Mouse (Mus musculus): ENCODE results near the gene Caln1.
"Not testable (repeated sequence)": the region's sequence is repeated elsewhere in the genome, so short reads cannot be mapped to it uniquely, and the experiment has no call there.

Gene Caln1

DNA sequence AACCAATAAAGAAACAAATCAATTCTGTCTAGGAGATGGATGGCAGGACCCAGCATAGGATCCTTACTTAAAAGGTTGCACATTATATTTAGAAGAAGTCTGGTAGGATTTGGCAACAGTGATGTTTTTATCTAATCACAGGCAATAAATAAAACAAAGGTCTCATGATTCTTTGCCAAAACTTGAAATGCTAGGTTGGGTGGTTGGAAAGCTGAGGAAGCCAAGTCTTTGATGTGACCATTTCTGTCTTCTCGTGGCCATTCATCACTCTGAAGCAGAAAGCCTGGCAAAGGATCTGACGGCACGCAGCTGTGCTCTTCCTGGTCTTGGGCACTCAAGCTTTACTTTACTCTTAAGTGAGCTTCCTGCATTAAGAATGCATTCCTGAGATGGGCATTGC lies 193.9 kb downstream of the Caln1 start:
- no peak for DNase-seq

DNA sequence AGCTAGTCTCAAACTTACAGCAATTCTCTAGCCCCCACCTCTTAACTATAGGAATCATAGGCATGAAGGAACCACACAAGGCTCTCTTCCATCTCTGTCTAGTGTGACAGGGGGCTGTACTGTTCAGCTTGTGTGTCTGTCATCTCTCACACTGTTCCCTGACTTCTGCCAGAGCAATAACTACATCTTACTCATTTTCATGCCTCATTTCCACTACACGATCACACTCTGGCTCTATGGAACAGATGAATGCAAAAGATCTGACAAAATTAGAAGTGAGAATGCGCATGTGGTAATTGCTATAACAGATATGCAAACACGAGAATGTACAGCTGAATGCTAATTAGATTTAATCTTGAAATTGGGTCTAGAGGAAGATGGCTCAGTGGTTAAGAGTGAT lies 196.7 kb downstream of the Caln1 start:
- DNase-seq = no peak

DNA sequence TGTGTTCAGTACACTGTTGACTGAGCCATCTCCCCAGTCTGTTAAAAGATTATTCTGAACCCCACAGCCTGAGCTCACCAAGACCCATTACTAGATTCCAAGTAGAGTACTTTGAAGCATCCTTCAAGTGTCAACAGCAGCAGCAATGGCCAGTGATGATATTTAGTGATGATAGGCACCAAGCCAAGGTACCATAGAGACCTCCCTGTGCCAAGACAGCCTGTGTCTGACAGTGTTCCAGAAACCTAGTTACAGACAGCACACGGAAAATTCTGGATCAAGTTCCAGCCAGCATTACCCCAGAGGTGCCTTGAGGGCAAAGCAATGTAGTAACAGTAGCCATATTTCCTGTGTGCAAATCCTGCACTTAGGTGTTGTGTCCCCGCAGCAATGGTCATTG lies 208.3 kb downstream of the Caln1 start:
- no peak for DNase-seq

DNA sequence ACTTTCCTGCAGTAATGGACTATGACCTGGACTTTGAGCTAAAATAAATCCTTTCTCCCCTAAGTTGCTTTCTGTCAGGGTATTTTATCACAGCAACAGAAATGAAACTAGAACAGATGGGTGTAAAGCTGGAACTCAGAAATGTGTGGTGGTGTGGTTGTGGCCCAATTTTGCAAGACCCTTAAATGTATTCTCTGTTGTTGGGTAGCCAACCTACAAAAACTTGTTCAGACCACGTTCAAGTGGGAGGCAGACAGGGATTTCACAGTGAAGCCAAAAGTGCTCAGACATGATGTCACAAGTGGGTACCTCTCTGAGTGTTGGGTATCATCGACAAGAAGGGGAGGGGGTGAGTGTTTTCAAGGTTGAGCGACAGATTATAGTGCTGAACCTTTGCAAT lies 214.8 kb downstream of the Caln1 start:
- DNase-seq = no peak

DNA sequence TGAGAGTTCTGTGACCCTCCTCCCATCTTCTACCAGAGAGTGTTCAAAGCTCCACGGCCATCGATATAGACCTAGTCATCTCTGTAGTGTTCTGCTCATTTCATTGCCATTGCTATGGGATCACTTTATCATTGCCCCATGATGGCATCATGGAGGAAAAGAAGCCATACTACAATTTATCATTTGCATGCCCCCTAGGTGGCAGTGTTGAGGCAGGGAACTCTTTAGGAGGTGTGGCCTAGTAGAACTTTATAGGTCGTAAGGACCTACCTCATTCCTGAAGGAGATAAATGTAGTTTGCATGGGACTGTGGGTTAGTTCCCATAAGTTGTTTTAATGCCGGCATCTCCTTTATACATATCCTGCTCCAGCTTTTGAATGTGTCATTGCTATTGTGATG lies 217.0 kb downstream of the Caln1 start:
- DNase-seq = no peak

DNA sequence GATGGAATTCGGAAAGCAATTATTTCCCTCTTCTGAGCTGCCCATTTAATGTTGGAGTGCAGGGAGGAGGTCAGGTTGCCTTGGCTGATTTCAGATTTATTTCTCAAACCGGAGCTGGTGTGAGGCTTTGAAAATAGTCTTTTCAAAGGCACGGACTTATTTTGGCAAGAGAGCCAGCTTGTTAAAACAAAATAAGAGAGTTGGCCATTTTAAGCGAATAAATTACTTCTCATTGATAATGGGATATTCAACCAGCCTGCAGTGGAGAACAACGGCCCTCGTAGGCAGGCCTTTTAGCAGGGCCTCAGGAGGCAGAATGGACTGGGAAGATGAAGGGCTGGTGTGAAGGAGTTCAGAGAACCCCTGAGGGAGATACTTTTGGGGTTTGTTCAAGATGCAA lies 227.3 kb downstream of the Caln1 start:
- DNase-seq = no peak

DNA sequence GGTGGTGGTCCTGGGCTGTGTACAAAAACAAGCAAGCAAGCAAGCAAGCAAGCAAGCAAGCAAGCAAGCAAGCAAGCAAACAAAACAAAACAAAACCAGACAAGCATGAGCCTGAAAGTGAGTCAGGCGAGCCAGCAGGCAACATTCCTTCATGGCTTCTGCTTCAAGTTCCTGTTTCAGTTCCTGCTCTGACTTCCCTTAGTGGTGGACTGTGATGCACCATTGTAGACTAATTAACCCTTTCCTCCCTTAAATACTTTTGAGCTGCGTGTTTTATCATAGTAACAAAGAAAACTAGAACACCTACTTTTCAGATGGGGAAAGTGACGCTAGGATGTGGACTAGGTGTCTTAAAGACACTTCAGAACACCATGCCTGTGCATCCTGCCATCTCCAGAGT lies 244.4 kb downstream of the Caln1 start:
- DNase-seq = no peak

DNA sequence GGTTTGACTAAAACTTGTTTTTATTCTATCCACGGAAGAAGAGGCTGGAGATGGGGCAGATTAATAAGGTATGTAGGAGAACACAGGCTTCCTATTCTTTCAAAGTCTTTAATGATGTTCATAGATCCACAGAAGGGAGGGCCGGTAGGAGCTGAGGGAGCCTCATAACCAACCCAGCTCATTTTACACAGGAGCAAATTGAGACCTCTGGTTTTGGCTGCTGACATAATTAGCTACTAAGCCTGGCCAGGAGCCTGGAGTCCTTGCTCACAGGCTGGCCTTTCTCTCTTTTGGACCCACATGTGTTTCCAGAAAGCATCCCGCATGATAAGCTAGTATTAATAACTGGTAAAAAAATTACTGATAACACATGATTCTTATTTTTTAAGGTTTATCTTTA lies 245.0 kb downstream of the Caln1 start:
- no peak for DNase-seq

DNA sequence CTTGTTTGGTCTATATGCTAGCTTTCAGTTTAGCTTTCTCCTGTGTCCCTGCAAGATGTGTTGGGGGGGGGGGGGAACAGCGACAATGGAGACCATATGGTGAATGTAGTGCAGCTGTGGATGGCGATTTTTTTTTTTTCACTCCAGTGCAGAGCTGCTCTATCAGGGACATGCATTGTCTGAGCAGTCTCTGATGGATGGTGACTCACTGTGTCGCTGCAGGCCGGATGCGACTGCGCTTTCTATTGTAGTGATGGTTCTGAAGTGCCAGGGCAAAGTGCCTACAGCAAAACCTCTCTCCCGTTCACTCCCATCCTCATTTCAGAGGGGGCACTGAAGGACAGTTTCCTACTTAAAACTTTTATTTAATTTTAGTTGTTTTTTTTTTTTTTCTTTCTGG lies 250.8 kb downstream of the Caln1 start:
- no peak for DNase-seq

DNA sequence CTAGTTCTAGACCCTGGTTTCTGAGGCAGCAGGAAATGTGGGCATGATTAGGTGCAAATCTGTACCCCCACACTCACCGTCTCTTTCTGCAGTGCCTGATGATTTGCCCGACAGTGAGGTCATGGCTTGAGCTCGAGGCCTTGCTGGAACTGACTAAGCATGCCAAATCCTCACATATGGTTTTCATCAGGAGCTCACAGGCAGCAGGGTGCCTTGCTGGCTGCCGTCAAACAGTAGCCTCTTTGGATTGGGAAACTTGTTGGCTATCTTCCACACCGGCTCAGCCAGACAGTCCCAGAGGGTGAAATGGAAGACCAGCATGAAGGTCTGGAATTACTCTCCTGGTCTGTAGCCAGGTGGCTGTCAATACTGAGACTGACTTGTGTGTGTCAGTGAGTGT lies 254.0 kb downstream of the Caln1 start:
- no peak for DNase-seq

DNA sequence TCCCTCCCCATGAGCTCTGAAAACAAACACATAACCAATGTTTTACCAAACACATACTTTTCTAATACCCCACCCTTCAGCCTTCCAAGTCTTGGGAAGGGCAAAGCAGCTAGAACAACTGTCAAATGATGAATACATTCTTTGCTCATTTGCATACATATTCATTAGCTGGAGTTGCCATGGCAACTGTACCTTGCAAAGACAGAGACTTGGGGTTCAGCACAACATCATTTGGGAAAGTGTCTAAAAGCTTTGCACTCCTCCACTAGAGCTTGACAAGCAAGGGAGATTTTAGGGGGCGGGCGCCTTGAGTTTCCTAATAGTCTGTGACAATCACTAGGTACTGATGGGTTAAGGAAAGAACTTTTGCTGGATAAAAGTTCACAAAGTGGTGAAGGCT lies 258.5 kb downstream of the Caln1 start:
- DNase-seq = no peak

DNA sequence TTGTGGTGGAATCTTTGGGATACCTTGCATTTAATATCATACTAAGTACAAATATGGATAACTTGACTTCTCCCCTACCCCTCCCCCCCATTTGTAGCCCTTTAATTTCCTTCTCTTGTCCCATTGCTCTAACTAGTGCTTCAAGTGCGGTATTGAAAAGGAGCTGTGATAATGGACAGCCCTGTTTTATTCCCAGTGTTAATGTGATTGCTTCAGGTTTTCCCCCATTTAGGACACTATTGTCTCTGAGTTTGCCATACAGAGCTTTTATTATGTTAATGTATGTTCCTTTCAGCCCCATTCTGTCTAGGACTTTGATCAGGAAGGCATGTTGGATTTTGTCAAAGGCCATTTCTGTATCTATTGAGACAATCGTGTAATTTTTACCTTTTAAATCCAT lies 266.1 kb downstream of the Caln1 start:
- no peak for DNase-seq

DNA sequence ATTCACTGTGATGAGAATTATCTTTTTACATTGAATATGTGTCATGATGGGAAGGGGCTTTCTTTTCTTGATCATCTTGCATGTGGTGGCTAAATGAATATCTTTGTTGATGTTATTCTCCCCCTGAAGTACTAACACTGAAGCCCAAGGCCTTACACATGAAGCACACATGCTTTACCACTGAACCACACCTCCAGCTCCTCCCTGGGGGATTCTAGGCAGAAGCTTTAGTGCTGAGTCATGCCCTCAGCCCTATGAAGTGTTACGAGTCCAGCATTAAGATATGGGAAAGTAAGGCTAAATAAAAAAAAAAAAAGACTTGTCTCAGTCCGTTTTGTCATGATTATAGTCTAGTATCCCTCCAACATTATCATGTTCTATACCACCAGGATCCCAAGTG lies 272.6 kb downstream of the Caln1 start:
- DNase-seq = no peak

DNA sequence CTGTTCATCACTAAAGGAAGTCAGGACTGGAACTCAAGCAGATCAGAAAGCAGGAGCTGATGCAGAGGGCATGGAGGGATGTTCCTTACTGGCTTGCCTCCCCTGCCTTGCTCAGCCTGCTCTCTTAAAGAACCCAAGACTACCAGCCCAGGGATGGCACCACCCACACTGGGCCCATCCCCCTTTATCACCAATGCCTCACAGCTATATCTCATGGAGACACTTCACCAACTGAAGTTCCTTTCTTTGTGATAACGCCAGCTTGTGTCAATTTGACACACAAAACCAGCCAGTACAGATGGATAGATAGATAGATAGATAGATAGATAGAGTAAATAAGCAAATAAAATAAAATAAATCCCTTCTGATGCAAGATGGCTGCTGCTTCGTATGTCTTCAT lies 276.9 kb downstream of the Caln1 start:
- DNase-seq = not testable (repeated sequence)

DNA sequence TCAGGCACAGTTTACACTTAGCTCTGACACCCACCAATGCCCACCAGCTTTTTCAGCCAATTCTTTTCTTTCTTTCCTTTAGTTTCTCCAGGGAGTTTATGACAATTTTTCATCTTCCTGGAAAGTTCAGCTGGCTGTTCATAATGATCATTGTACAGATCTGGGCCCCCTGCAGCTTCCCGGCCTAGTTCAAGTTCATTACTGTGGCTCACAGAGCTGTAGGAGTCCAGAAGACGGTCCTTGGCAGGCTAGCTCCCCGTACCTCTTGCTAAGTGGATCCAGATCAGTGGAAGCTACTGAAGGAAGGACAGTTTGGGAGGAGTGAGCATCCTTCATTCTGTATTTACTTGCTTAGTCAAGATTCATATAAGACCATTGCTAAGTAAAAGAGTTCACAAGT lies 288.9 kb downstream of the Caln1 start:
- no peak for DNase-seq

DNA sequence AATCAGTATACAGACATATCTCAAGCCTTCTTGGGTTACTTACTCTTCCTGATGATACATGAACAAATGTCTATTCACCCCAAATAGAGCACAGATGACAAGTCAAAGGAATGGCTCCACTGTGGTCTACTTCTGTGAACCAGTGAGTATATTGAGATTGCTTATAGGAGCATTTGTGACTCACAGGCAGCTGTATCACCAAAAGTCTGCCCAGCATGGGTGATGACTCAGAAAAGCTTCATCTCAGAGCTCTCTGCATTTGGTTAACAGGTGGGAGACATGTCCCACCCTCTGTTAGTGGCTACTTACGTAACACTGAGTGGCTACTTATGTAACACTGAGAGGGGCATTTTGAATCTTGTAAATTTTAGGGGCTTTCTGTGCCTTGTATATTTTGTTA lies 296.8 kb downstream of the Caln1 start:
- DNase-seq = no peak

DNA sequence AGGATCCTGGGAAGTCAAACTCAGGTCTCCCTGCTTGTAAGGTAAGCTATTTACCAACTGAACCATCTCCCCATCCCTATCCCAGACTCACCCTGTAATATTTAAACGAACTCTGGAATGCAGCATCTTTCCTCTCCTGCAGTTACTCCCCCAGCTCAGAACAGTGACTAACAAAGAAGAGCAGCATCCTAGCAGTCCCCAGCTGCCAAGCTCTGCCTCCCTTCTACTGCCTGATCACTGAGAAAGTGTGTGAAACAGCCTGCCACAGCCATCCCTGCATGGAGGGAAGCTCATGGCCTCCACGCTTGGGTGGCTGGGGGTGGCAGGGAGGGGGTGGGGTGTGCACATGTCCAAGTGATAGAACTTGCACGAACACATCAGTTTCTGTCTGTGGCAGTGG lies 303.3 kb downstream of the Caln1 start:
- peak; percentile 9 for DNase-seq

DNA sequence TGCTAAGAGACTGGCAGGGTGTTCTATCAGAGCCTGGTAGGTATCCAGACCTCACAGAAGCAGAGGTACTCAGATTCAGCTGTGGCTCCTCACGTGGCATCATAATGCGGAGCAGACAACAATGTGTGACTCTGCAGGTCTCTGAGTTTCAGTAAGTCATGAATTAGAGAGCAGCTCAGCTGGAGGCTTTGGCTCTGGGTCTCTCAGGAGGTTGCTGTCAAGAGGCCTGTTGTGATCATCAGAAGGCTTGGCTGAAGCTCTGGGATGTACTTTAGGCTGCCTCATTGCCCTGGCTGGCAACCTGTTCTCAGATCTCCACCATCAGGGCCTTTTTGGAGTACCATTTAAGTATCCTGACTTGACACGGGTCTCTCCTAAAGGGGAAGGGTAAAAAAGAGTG lies 303.8 kb downstream of the Caln1 start:
- DNase-seq = no peak

DNA sequence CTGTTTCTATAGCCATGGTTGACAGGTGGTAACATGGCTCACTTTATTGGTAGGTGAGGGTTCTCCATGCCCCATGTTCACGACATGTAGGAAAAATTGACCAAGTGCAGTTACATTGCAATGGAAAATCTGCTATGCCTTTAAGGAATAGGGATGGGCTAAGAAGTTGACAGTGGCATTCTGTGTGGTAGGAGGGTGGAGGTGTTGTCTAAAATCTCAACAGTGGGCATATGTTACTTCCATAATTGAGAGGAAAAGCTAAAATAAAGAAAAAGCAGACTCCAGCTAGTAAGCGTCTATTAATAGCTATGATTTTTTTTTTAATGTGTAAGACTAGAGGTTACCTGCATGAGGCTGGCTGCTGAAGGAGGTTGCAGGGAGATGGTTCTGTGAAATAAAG lies 308.6 kb downstream of the Caln1 start:
- DNase-seq = no peak

DNA sequence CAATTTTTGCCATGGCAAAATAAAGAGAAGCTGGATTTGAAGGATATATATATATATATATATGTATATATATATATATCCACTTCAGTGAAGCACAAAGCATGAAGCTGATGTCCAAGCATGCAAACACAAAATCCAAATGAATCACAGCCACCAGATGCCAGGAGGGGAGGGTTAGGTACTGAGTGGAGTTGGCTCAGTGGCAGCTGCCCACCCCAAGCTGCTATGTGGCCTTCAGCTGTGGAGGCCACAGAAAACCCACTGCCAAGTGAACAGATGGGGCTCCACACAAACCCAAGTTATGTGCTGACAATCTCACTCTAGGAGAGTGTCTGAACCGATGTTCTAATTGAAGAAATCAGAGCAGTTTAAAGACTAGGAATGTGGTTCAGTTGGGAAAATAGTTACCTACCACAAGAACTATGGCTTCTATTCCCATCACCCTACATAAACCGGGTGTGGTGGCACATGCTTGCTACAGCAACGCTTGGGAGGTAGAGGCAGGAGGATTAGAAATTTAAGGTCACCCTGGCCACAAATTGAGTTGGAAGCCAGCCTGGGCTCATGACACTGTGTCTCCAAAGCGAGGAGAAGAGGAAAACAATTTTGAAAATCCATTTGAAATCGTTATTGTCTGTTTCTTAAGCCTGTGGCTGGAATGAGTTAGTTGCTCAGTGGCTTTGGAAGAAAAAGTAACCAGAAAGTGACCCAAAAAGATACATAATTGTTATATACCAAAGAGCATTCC lies 316.8 kb downstream of the Caln1 start:
- peak; percentile 23 for DNase-seq

DNA sequence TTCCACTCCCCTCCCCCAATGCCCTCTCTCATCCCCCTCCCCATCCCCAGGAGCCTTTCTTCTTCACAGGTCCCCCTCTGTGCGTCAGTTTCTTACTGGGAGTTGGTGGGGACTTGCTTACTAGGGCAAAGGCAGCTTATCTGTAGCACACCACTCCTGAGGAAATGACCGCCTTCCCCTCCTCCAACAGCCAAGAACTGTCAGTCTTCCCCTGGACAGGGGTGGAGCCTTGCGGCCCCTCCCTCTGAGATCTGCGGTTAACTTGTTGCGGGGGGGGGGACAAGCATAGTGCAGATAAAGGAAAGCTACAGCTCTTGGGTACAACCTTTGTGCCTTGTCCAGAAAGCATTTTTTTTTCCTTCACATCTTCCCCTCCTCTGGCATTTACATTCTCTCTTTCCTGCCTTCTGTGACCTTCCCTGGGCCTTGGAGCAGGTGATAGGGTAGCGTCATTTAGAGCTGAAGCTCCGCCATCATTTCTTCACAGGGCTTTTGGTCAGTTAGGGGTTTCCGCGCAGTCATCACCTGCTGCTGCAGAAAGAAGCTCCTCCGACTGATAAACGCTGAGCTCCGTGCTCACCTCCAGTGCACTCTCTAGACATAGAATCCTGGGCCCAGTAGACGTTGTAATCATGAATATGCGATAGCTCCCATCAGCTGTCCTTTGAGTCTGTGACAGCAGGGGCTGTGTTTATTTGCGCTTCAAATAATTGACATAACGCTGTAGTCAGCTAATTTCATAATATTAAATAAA lies 319.3 kb downstream of the Caln1 start:
- DNase-seq = no peak

DNA sequence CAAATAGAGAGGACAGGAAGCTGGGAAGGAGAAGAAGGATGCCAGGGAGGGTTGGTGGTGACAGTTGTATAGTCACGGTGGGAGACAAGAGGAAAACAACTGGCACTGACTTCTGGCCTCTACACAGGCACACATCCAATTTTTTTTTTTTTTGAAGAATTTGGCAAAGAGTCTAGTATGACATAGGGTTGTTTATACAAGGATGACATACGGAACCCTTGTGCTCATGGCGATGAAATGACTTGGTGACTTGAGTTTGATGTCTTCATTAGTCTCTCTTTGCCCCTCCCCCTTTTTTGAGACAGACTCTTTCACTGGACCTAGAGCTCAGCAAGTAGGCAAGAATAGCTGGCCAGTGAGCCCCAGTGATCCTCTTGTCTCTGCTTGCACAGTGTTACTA lies 322.1 kb downstream of the Caln1 start:
- no peak for DNase-seq

DNA sequence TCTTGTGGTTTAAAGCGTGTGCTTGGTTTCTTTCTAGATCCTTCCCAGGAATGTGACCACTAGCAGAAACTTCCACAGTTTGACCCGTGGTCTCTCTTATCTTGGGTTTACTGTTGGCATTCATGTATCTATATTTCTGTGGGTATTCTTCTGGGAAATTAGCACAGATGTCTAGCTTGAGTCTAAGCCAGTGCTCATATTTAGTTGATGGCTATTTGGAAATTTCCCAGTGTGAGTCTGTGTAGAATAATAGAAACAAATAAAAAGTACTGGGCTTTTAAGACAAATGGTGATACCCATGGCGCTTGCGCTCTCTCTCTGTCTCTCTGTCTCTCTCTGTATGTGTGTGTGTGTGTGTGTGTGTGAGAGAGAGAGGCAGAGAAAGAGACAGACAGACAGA lies 330.2 kb downstream of the Caln1 start:
- no peak for DNase-seq

DNA sequence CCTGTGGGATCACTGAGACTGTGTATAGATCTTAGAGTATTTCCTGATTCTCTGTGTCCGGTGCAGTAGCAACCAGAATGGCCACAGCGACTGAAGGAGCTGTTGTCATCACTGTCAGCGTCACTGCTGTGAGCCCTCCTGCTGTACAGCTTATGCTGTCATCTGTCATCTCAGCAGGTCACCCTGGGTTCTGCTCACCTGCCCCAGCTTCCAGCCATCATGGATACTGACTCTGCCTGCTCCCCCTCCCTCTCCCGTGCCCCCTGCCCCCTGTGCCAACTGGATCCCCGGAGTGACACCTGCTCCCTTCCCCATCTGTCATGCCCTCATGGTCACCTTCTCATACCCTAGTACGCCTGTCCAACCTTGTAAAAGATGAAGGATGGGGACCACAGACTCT lies 332.5 kb downstream of the Caln1 start:
- DNase-seq = no peak

DNA sequence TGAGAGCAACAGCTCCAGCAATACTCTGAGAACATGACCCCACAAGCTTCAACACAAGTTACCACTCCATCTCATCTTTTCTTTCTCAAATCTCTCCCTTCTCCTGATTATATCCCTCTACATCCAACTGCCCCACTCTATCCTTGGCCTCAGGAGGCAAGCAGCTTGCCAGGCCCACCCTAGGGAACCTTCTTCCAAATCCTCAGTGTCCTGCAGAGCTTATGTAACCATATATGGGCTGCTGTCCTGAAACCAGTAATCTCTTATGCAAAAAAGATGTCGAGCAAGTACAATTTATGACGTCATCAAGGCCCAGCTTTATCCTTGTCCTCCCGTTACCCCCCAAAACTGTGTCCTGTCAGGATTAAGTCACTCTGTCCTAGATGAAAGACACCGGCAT lies 333.1 kb downstream of the Caln1 start:
- no peak for DNase-seq

Data from right cerebral cortex, postnatal 14 days (tissue).